Mouse (Mus musculus): ENCODE results near the gene Il9r.

Gene Il9r

DNA sequence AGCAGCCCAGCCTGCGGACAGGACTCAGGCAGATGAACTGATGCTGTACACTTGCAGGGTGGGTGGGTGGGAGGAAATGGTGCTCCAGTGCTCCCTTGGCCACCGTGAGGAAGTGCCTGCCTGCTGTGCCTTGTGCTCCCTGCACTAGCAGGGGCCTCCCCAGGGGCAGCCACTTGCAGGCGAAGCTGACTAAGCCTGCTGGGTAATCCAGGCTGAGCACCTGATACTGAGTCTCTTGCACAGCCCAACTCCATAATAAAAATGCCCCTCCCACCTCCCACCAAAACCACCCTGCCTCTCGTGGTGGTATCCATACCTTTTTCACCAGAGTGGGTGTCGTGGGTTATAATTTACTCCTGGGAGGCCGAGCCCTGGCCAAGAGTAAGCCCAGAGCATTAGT, 849 bp downstream of the Il9r start:
- DNase-seq (ENCODE audit: extremely low spot score, low spot score): no peak

DNA sequence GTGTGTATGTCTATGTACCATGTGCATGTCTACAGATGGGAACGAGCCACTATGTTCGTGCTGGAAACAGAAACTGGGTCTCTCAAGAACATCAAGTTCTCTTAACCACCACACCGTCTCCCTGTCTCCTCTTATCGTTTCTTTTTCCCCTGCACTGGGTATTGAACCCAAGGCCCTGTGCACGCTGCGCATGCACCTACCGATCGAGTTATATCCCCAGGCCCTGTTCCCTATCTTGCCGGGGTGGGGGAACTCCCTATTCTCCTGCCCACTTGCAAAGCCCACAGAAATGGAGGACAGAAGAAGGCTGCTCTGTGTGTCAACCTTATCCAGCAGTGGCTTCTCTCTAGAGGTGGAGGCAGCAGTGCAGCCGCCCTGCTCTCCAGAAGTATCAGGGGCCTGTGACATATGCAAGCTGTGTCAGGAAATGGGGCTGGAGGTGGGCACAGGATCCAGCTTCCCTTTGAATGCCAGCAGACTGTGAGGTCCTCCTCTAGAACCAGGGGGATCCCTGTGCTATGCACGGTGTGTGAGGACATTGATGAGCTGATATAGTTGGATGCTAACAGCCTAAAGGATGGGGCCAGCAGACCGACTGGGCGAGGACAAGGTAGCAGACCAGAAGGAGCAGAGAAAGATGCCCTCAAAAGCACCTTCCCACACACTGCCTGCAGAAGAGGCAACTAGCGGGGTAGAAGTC, 1.7 kb downstream of the Il9r start:
- DNase-seq (ENCODE audit: extremely low spot score, low spot score): no peak

DNA sequence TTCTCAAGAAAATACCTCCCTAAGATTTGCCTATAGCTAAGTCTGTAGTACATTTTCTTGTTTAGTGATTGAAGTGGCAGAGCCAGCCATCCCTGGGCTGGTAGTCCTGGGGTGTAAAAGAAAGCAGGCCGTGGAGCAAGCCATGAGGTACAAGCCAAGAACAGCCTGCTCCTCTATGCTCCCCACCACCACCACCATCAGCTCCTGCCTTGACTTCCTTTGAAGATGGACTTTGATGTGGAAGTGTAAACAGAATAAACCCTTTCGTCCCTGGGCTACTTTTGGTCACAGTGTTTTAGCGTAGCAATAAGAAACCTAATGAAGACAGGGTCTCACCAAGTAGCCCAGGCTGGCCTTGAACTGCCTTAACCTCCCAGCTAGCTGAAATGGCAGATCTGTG, 2.3 kb downstream of the Il9r start:
- no peak for DNase-seq (ENCODE audit: extremely low spot score, low spot score)

DNA sequence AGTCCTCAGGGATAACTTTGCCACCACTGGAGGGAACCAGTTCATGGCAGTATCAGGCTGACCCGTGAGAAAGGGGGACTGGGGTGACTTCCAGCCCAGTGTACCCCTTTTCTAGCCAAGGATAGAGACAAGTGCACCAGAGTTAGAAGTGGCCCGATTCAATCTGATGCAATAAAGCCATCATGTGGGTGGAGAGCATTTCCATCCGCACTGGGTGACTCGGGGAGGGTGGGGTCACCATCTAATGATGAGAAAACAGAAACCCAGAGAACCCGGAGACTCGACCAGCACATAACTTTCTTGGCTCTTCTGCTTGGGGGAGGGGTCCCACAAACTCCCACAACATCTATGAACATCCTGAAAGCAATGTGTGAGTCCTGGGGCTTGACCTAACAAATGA, 3.4 kb downstream of the Il9r start:
- DNase-seq (ENCODE audit: extremely low spot score, low spot score): no peak

DNA sequence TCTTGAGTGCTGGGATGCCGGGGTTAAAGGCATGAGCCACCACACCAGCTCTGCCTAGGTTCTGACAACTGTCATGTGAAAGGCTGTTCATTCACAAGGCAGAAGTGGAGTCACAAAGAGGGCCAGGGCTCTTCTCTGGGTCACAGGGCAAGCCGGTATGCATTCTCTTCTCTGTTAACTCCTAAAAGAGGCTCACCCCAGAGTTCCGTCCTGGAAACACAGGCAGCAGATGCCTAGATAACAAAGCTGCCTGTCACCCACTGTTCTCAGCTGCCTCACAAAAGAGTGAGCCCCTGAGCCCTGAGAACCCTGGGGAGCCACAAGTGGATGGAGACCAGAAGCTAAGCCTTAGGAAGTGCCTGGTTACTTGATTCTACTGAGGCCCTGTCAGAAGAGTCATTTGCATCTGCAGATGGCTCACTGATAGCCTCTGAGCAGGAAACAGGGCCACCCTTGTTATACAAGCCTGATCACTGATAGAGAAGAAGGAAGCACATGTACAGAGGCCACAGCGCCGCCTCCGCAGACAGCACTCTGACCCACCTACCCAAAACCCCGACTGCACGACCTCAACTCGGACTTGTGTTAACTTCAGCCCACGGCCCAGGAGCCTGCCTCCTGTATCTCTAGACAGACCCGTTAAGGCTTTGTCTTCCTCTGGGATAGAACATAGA, 4.1 kb downstream of the Il9r start:
- no peak for DNase-seq (ENCODE audit: extremely low spot score, low spot score)

DNA sequence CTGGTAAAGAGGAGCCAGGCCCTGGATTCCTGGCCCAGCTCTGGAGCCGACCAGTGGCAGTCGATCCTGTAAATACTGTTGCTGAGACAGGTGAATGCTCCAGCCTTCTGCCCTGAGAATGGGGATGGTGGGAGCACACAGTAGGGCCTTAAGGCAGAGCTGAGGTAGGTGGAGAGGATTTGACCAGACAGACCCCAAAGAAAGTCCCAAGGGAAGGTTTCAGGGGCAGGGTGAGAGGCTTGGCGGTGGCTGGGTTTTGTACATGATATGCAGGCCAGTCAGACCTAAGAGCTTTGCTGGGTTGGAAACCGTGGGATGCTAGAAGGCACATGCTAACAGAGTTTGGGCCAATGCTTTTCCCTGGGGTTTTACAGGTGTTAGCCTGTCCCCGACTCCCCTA, 5.5 kb downstream of the Il9r start:
- no peak for DNase-seq (ENCODE audit: extremely low spot score, low spot score)

DNA sequence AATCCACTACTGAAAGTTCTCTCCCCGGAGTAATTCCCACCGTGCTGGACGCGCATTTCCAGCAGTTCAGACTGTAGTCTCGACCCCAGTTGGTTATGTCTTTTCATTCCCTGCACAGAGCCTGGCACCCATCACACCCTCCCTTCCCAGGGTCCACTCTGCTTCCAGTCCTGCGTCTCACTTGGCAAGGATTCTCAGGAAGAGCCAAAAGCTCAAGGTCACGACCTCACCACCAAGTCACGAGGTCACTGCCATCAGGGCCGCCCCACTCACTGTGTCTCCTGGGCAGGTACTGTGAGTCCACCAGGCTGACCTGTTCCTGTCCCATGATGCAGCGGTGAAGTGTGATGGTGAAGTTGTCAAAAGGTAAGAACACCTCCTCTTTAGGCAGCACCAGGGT, 6.0 kb downstream of the Il9r start:
- DNase-seq (ENCODE audit: extremely low spot score, low spot score): no peak

DNA sequence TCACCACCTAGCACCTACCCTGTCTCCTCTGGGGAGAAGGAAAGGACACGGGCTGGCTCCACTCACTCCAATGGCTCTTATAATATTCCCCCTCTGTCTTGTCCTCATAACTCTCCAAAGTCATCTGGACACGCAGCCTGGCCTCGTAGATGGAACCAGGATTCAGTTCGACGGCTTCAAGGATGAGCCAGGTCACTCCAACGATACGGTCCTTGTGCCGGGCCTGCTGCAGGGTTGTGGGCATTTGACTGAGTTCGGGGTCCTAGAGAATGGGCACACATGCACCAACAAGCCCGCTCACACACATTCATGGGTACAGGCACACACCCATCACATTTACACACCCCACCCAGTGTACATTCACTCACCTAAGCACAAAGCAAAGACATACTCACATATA, 6.9 kb downstream of the Il9r start:
- no peak for DNase-seq (ENCODE audit: extremely low spot score, low spot score)

DNA sequence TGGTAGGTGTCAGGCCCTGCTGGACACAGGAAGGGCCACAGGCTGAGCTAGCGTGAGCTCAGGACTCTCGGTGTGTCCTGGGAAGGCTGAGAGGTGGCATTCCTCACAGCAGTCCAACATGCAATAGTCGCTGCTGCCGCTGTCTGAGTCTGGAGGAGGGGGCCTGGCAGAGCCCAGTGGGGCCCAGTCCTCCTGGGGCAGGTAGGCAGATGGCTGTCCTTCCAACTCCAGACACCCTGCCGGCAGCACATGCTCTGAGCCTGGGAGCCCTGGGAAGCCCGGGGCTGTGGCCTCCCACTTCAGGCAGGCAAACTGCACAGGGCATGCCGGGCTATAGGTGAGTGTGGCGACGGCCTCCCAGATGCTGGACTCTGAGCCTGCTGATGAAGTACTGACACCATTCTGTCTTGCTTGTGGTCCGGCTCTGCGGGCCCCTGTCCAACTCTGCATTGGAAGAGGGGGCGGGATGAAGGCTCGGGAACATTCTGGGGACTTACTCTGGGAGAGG, 9.4 kb downstream of the Il9r start:
- DNase-seq (ENCODE audit: extremely low spot score, low spot score): no peak

DNA sequence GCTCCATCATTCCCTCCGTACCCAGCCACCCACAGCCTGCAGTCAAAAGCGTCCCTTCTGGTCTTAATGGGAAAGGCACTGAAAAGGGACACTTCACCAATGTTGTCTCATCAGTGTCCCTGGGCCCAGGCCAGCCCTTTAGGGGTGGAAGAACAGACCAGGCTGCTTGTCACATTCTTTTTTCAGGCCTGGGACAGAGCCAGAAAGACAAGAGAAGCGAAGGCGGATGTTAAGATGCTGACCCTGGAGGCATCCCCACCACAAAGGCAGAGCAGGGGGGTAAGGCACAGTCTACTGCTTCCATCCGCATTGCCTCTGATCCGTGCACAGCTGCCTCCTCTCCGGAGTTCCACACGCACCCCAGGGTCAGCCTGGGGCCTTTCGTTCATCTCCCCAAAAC, 10.0 kb downstream of the Il9r start:
- DNase-seq (ENCODE audit: extremely low spot score, low spot score): no peak

DNA sequence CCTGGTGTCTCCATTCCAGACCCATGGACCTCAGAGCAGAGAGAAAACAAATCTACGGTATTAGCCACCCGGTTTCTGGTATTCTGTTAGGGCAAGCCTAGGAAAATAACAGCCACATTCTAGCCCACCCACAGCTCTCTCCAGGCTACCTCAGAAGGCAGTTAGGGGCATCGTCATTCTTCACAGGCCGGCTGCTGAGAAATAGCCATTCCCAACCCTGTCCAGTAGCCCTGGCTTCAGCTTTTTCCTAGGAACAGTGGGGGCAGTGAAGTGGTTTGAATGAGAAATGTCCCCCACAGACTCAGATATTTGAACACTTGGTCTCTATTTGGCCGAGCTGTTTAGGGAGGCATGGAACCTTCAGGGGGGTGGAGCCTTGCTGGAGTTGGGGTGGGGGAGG, 10.6 kb downstream of the Il9r start:
- no peak for DNase-seq (ENCODE audit: extremely low spot score, low spot score)

DNA sequence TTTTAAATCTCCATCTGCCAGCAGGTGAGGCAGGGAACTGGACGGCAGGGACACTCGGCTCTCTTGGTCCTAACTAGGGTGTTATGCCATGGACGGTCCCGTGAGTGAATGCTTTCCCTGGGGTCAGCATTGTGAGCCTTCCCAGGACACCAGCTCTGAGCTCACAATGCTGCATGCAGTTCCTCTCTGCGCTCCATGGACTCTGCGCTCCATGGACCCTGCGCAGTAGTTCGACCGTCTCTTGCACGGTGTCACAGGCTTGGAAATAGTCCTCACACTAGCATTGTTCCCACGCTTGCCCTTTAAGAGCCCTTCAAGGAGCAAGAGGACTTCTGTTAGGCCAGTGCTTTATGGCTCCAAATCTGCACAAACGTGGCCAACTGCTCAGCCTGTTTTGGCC, 11.2 kb downstream of the Il9r start:
- no peak for DNase-seq (ENCODE audit: extremely low spot score, low spot score)

DNA sequence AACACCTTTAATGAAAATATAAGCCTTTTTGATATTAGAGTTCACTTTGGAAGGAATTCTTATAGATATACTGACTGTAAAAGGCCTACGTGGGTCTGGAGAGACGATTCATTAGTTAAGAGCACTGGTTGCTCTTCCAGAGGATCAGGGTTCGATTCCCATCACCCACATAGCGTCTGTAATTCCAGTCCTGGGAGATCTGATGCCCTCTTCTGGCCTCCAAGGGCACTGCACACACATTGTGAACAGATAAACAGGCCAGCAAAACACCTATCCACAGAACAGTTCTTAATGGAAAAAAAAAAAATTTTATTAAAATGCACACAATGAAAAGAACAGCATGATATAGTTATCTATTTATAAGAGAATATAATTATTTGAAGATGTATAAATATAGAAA, 12.8 kb downstream of the Il9r start:
- no peak for DNase-seq (ENCODE audit: extremely low spot score, low spot score)

DNA sequence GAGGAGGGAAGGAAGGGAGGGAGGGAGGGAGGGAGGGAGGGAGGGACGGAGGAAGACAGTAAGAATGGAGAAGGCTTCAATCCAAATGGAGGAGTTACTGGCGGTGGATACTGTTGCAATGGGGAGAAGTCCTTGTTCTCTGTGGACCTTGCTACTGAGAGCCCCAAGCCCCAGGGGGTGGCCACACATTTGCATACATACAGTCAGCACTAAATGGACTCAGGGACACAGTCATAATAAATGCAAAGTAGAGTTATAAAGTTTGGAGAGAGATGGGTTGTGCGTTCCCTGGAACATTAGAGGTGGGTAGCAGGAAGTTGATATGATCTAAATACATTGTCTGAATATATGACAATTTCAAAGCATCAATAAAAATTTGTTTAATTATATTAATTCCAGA, 14.0 kb downstream of the Il9r start:
- DNase-seq (ENCODE audit: extremely low spot score, low spot score): no peak

DNA sequence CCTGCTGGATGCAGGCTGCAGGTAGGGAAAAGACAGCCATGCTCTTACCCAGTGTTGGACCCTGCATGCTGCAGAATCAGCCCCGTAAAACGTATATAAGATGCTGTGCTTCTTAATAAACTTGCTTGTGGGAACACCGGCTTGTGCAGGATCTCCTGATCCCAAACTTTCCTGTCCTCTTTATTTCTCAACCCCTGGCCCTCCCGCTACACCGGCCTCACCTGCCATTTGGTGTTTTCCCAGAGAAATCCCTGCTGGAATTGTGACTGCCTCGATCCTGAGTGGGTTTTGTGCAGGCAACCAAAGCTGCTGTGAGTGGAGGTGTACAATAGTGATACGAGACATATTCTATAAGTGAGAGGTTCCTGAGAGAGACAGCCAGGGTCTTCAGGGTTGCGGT, 15.6 kb downstream of the Il9r start:
- no peak for DNase-seq (ENCODE audit: extremely low spot score, low spot score)

DNA sequence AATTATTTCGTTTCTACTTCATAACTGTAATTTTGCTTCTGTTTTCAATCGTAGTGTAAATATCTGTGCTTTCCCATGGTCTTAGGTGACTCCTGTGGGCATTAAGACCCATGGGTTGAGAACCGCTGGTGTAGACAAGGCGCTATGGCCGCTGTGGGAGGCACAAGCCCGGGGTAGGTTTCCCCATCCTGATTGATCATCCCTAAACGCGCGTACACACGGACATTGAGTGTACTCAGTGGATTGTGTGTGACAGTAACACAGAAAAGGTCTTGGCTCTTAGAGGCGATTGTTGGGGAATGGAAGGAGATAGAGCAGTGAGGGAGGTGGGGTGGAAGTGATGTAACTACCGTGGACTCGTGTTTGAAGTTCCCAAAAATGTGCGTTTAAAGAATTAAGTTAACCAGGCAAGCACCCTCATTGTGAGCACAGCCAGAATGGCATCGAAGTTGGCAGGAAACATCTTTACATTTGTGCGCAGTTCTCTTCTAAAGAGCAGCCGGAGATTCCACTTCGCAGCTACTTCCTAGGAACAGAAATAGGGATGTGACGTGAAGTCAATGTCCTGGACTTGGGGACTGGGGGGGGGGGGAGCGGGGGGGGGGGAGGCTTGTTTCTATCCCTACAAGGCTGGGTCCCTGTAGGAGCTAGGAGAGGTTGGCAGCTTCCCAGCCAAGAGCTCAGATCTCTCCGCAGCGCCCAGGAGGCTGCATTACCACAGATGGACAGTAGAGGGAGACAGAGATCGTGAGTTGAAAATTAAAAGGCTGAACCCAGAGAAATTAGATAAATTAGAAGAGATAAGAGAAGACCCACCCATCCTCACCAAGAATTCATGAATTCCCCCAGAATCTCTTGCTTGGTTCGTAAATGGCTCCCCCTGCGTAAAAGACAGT, 17.9 kb downstream of the Il9r start:
- DNase-seq (ENCODE audit: extremely low spot score, low spot score): peak; percentile 84

DNA sequence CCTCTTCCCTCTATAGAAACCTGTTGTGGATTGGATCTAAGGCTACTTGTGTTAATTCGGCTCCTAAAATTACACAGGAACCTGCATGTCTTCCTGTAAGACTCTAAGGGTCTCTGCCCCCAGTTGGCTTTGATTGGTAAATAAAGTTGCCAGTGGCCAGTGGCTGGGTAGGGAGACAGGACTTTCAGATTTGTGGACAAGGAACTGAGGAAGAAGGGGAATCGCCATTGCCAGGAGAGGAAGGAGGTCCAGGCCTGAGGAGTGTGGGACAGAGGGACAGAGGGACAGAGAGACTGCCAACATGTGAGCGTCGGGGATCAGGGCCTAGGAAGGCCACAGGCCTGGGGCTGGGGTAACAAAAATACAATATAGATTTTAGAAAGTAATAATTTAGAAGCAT, 18.8 kb downstream of the Il9r start:
- no peak for DNase-seq (ENCODE audit: extremely low spot score, low spot score)

DNA sequence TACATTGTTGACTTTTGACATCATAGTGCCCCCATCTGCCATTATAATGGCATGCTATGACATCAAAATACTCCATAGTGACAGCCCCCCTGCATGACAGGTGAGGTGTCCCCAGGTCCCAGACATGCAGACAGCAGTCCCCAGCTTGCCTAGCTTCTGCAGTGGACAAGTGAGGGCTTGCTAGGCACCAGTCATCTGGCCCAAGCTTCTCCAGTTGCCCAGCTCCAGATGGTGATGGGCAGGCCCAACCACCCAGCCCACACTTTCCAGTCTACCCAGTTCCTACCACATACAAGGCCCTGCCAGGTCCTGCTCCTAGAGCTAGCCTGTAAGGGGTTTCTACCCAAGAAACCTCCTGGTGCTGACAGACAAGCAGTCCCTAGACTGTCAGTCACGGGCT, 21.6 kb downstream of the Il9r start:
- no peak for DNase-seq (ENCODE audit: extremely low spot score, low spot score)

DNA sequence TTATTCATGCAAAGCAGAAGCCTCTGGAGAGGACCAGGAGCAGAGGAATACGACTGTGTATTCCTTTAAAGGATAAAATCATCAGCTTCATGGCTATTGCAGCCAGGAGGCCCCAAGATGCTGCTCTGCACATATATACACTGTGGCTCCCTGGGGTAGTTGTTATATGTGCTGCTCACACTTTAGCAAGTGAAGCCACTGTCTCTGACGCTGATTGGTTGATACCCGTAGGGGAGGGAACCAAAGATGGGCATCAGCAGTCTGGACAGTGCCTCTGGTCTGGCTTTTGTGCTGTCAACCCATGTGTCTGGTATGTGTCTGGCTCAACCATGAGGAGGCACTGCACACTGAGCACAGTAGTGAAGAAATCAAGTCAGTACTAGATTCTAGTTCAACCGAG, 33.4 kb downstream of the Il9r start:
- DNase-seq (ENCODE audit: extremely low spot score, low spot score): no peak

DNA sequence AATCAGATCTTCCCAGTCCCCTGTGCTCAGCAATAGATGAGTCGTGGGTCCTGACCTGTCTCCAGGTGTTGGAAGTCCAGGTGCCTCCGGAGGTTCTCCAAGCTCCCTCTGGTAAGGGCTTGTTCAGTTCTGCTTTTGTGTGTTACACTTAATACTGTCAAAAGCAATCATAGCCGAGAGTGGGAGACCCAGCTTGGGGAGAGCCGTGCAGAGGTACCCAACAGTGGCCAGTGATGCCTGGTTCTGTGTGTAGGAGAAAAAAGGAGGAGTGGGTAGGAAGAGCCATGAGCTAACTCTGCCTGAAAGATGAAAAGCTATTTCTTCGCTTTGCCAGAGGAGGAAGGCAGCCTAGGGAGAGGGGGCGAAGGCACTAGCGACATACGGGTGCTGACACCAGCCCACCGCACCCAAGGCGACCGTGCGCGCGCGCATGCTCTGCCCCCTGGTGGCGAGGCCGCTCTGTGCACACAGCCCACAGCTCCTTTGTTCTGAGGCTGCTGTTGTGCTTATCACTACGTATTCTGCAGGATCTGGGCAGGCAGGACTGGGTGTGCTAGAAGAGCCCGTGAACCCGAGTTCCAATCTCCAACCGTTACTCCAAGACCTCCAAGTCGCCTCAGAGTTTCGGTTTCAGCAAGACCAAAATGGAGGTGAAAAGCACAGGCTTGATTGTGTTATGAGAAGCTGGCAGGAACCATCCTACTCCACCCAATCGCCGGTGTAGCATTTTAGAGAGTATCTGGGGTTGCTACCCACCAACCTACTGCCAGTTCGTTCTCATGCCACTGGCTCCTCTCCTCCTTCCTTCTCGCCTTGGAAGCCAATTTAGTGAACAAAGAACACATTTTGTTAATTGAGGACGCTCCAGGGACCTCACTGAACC, 37.9 kb downstream of the Il9r start:
- DNase-seq (ENCODE audit: extremely low spot score, low spot score): peak; percentile 93

DNA sequence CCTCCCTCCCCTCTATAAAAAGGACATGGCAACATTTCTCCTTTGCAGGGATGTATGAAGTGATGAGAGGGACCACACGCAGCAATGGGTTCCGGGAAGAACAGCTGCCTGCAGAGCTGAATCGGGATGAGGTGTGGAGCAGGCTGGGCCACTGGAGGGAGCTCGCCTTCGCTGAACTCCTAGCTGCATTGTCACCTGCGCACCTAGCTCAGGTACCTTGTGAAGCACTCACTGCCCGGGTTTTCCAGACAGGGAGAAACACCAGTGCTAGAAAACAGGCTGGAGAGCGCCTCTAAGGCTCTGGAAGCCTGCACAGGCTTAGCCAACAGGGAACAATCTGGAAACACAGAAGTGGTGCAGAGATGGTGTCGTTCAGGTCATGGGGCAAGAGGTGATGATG, 38.6 kb downstream of the Il9r start:
- DNase-seq (ENCODE audit: extremely low spot score, low spot score): peak; percentile 41
